Mouse (Mus musculus) neutrophil, adult 65 days (primary cell): ENCODE data around the gene Grap2. TPM values are rescaled to one million over a fixed set of nuclear protein-coding genes. Genes with fewer than 3 reads are reported as not detected.

Source experiments
- total RNA-seq: library from RNA; stranded (reverse); gene quantifications from 2 replicates; pipeline ENCODE4 v1.2.4, GENCODE M21; 2023

Gene Grap2
- total RNA-seq, result 1.4 and 2.5 TPM in 2 replicates

GRCm38 (mm10) chr15:80572291-80572690 lies at the start of gene Grap2:
Gene Grap2 (plus strand): TSS chr15:80572594.

GRCm38 (mm10) chr15:80565106-80565665 lies 7.2 kb upstream of the Grap2 start, which contains the start of gene Enthd1:
Gene Enthd1 (minus strand): TSS chr15:80565156.

DNA sequence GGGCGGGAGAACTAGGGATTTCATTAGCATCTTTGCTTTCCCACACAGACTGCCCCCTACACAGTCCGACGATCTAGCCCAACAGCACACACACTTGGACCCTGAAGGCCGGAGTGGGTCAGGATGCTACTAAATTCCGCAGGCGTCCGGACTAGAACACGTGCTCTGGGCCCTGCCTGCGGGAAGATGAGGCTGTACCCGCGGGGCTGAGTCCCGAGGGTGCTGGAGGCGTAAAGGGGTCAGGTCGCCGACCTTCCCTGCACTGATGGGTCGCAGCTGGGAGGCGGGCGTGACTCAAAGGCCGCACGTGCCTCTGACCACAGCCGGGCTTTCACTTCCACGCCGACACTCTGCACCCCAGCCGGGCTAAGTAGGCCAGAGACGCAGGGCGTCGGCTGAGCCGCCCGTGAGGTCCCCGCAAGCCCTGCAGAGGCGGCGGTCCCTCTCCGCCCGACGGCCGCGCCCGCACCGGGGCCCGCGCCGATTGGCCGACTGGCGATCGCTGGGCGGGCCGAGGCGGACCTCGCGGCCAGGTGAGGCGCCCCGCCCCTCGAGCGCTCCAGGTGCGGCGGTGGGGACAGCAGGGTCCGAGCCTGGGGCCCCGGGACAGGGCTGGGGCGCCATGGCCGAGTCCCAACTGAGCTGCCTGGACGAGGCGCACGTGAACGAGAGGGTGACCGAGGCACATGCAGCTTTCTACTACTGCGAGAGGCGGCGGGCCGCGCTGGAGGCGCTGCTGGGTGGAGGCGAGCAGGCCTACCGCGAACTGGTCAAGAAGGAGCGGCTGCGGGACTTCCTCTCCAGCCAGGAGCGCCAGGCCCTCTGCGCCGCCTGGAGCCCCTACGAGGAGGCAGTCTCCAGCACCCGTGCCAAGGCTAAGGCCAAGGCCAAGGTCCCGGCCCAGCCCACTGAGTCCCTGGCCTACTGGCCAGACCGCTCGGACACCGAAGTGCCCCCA lies 99.2 kb downstream of the Grap2 start, which contains the start of gene Fam83f:
Gene Fam83f, plus strand, starts transcription at position 553 of the 958 bp plus-strand sequence.

Other genes with a start within 250 kb of the Grap2 start
- gene Enthd1, start 7.4 kb upstream of the Grap2 start, total RNA-seq, result not detected in 2 replicates
- gene Fam83f, start 99.3 kb downstream of the Grap2 start, total RNA-seq, result 2.1 and 3.0 TPM in 2 replicates
- gene Tnrc6b, start 138.7 kb downstream of the Grap2 start, total RNA-seq, result 192 and 250 TPM in 2 replicates